Mouse (Mus musculus) Patski (cell line): ENCODE data around the gene Tarm1. TPM values are rescaled to one million over a fixed set of nuclear protein-coding genes. Genes with fewer than 3 reads are reported as not detected.

Experiments used
- ATAC-seq: fragments of 100-300 bp; one replicate; pipeline ENCODE4 v1.8.0; 2021
- CTCF ChIA-PET: fragments of 350-600 bp; sonication (Branson Sonifier 250); formaldehyde crosslinking; loops from one replicate; lab custom pipeline; 2022; ENCODE audit warnings: inconsistent platforms; lab: Charles Lee
- POLR2A ChIA-PET: fragments of 350-600 bp; sonication (Branson Sonifier 250); formaldehyde crosslinking; loops from one replicate; lab custom pipeline; 2022; ENCODE audit warnings: antibody characterized with exemption, inconsistent platforms; lab: Charles Lee
- DNase-seq: peaks from one replicate; pipeline ENCODE4 v3.0.0-alpha.2; 2011; ENCODE audit warnings: low read depth, low spot score
- H3K27me3 ChIP-seq: fragments of 371-371 bp; one replicate; pipeline ENCODE4 v1.5.1; 2021
- CTCF ChIP-seq: fragments of 100-300 bp; IDR thresholded peaks from one replicate; pipeline ENCODE4 v1.5.1; 2021
- in situ Hi-C: fragments of 300-500 bp; cut with MboI; formaldehyde crosslinking; loops from 3 replicates; pipeline ENCODE4 v1.11.1; 2018; ENCODE audit warnings: low pct_unique_long_range_greater_than_20kb, mixed read lengths
- polyA plus RNA-seq: library from polyadenylated mRNA; unstranded; gene quantifications from one replicate; pipeline ENCODE4 v1.2.3, GENCODE M21; 2021

Tarm1 gene
- polyA plus RNA-seq, 1 experiment from 2014 or later: not detected

DNA sequence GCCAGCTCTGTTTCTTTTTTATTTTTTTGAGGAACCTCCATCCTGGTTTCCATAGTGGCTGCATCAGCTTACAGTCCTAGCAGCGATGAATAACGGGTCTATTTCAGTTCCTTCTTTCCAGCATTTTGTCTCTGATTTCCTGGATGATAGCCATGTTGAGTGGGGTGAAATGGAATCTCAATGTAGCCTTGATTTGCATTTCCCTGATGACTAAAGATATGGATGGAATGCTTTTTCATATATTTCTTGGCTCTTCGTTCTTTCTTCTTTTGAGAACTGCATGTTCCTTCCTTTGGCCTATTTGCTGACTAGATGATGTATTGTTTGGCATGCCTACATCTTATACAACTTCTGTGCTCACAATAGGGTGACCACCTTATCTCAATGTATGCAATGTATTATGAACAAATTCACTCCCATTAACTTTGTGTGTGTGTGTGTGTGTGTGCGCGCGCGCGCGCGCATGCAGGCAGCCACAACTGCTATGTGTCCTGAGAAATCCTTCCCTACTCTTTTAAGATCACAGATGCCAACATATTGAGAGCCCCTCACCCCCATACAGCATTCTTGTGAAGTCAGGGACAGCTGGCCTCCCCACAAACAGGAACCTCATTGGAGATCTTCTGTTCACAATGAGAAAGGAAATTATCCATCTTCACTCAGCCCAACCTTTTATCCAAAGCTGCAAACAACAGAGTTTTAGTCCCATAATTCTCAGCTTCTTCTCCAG lies 45.1 kb downstream of the Tarm1 start:
- ChIA-PET POLR2A (no interaction called here), CTCF (interaction anchor here (0.8 kb wide), 1 partner anchor 9 kb away, joined by 3 read pairs; no protein-coding TSS in a partner anchor)
- H3K27me3 ChIP-seq: no peaks in the 10 kb centered on the region
- in situ Hi-C loops: no loop called here
- ATAC-seq (no peak), DNase-seq (no peak)
- TF ChIP-seq CTCF: no peak

DNA sequence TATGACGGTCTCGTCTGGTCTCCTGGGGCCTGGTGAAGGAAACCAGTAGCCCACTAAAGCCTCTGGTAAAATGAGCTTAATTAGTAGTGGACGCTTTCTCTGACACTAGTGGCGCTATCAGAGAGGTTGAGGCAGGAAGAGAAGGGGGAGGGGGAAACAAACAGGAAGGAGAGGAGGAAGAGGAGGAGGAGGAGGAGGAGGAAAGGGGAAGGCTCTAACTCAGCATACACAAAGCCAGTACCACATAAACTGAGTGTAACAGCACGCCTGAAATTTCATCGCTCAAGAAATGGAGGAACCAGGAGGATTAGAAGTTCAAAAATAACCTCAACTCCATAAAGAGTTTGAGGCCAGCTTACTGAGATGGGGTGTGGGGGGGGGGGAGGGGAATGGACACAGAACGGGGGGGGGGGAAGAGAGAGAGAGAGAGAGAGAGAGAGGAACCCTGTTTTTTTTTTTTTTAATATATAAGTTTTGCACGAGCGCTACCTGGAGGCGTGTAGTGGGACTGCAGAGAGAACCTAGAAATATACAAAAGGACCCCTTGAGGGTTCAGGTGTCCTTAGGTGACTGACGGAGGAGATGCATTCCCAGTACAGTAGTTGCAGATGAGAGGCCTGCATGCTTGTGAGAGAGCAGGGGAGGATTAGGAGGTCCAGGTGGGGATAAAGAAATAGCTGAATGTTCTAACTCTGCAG lies 48.8 kb downstream of the Tarm1 start:
- TF ChIP-seq CTCF: no peak
- ATAC-seq: no peak
- H3K27me3 ChIP-seq: no peaks in the 10 kb centered on the region
- DNase-seq: no peak
- CTCF ChIA-PET: interaction anchor here (1.2 kb wide), 1 partner anchor 132 kb away, joined by 4 read pairs; no protein-coding TSS in a partner anchor
- POLR2A ChIA-PET: no interaction called here
- in situ Hi-C loops: no loop called here

DNA sequence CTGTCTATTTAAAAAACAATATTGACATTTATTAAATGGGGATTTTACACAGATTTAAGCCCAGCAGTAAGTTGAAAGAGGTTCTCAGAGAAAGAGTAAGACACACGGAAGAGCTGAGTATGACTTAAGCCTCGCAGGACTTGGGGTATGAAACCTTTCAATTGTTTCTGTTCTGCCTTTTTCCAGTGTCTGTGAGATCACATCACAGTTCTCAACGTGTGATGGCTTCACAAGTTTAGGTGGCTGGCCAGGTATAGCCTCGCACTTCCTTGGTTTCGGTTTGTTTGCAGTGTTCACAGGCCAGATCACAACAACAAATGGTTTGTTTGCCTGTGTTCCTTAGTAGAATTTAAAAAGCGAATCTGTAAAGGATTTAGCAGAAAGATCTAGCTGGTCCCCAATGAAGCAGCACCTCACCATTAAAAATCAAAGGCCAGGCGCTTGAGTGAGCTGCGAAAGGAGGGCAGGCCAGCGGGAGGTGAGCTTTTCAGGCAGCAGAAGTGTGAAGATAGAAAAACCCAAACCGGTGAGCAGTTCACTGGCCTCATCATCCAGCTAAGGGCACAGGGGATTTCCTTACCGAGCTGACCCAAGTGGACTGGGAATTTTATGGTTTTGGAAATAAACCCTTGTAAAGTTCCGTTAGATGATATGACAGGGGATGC lies 49.5 kb downstream of the Tarm1 start:
- ChIA-PET CTCF (interaction anchor here (0.8 to 1.2 kb wide), 2 partner anchors 53 to 131 kb away, joined by 3 to 4 read pairs; no protein-coding TSS in a partner anchor), POLR2A (interaction anchor here (0.6 kb wide), 1 partner anchor 764 kb away, joined by 5 read pairs; no protein-coding TSS in a partner anchor)
- no peak for DNase-seq
- no peak for ATAC-seq
- in situ Hi-C loops: no loop called here
- no peak for TF ChIP-seq CTCF
- no peaks in the 10 kb centered on the region for H3K27me3 ChIP-seq

DNA sequence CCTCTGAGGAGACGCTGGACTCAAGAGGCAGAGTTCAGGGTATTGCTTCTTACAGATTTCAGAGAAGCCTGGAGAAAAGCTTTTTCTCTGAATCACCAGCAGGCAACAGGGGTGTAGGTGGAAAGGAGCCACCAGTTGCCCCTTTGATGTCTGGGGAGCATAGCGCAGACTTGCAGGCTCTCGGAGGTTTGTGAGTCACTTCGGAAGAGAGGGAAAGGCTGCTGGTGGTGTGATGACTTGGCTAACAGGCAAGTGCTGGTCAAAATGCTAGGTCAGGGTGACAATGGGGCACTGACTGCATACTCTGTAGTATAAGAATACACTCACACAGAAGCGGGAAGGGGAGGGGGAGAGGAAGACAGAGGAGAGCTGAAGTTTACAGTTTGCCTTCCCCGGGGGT lies 51.3 kb downstream of the Tarm1 start:
- ChIA-PET CTCF (interaction anchor here (1.1 kb wide), 1 partner anchor 229 kb away, joined by 3 read pairs; no protein-coding TSS in a partner anchor), POLR2A (no interaction called here)
- in situ Hi-C loops: no loop called here
- H3K27me3 ChIP-seq: no peaks in the 10 kb centered on the region
- no peak for TF ChIP-seq CTCF
- DNase-seq (peak; percentile 22), ATAC-seq (peak; percentile 33)

DNA sequence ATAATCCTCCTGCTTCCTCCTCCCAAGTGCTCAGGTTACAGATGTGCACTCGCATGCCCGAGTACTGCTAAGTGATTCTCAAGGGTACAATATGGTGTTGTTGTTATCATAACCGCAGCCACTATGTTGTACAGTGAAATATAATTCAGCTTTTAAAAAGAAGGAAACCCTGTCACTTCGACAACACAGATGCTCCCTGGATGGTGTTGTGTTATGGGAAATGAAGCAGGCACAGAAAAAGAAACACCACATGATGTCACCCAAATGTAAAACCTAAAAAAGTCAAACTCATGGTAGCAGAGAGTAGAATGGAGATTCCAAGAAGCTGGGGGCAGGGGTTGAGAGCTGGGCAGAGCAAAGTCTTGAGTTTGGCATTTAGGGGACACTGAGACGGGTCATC lies 51.8 kb downstream of the Tarm1 start:
- in situ Hi-C loops: no loop called here
- ChIA-PET POLR2A (interaction anchor here (0.7 kb wide), 1 partner anchor 126 kb away, joined by 3 read pairs; no protein-coding TSS in a partner anchor), CTCF (interaction anchor here (1.0 kb wide), 1 partner anchor 236 kb away, joined by 3 read pairs; no protein-coding TSS in a partner anchor)
- TF ChIP-seq CTCF: no peak
- no peak for DNase-seq
- H3K27me3 ChIP-seq: no peaks in the 10 kb centered on the region
- ATAC-seq: no peak

DNA sequence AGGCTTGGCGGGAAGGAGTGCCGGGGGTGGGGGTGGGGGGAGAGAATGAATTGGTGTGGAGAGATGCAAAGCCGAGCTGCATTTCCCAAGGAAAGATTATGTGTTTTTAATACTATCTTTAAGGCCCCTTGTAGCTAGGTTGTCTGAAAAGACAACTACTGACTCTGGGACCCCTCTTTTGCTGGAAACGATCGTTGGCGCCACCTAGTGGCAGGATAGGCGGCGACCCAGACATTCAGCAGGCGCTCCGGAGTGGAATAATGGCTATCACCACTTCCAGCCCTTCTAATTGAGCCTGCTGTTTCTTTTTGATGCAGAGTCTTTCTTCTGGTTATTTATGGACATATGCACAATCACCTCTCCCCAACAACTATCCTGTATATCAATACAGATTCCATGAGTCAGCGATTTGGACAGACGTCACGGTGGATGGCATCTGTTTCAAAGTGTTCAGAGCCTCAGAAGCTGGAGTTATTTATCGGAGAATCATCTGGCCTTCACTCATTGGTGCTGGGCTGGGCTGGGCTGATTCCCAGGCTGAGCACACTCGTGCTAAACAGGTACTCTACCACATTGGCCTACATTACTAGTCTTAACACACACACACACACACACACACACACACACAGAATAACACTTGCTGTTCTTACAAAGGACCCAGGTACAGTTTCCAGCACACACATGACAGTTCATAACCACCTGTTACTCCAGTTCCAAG lies 53.5 kb downstream of the Tarm1 start:
- in situ Hi-C loops: loop anchor here (5.0 kb wide), 2 partner anchors 122 to 227 kb away; no protein-coding TSS in a partner anchor
- no peaks in the 10 kb centered on the region for H3K27me3 ChIP-seq
- ATAC-seq (no peak), DNase-seq (no peak)
- TF ChIP-seq CTCF: peak; percentile 81
- CTCF ChIA-PET: interaction anchor here (0.6 to 1.9 kb wide), 8 partner anchors 8 to 227 kb away, joined by 3 to 6 read pairs (median 4); partner anchors contain the start of gene Nlrp12
- POLR2A ChIA-PET: no interaction called here

DNA sequence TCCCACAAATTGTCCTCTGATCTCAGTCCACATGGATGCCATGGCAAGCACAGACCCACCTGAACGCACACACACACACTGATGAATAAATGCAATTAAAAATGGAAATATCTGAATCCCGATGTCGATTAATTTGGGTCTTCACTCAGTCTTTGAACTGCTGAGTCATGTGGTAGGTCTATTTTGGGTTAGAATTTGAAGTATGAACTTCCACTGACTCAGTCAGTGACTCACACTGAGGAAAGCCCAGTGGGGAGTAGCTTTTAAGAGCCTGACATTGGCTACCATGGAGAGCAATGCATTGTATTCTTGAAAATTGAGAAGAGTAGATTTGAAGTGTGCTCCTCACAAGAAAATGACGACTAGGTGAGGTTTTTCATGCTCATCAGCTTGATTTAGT lies 55.4 kb downstream of the Tarm1 start:
- in situ Hi-C loops: loop anchor here (5.0 kb wide), 2 partner anchors 120 to 225 kb away; no protein-coding TSS in a partner anchor
- peak; percentile 30 for DNase-seq
- peak; percentile 79 for ATAC-seq
- ChIA-PET POLR2A (interaction anchor here (0.6 kb wide), 1 partner anchor 58 kb away, joined by 8 read pairs; no protein-coding TSS in a partner anchor), CTCF (interaction anchor here (1.1 kb wide), 2 partner anchors 13 kb away, joined by 3 read pairs; no protein-coding TSS in a partner anchor)
- no peak for TF ChIP-seq CTCF
- H3K27me3 ChIP-seq: no peaks in the 10 kb centered on the region

DNA sequence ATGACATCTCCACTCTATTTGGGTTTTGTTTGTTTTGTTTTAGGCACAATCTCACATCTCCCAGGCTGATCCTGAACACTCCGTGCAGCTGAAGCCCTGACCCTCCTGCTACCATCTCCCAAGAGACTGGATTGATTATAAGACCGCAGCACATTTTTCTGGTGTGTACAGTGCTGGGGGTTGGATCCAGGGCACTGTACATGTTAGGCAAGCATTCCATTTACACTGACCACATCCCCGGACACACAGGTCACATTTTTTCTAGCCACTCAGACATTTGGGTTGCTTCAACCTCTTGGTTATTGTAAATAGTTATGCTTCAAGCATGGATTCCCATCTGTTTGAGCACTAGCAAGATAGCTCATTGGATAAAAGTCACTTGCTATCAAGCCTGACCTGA lies 55.8 kb downstream of the Tarm1 start:
- ChIA-PET POLR2A (no interaction called here), CTCF (interaction anchor here (1.1 kb wide), 1 partner anchor 13 kb away, joined by 3 read pairs; no protein-coding TSS in a partner anchor)
- in situ Hi-C loops: loop anchor here (5.0 kb wide), 2 partner anchors 119 to 224 kb away; no protein-coding TSS in a partner anchor
- DNase-seq: no peak
- no peak for TF ChIP-seq CTCF
- peak; percentile 7 for ATAC-seq
- no peaks in the 10 kb centered on the region for H3K27me3 ChIP-seq

DNA sequence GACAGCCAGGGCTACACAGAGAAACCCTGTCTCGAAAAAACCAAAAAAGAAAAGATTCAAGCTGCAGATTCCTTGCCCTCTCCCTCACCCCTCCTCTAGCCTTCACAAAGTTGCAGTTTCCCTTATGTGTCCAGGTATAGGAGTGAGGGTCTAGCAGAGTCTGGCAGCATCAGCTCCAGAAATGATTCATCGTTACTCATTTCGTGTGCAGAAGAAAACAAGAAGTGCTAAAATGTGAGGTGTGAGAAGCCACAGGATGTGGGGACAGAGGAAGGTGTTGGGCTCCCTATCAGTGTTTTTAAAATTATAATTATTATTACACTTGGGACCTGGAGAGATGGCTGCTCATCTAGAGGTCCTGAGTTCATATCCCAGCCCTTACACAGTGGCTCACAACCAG lies 57.7 kb downstream of the Tarm1 start:
- no peak for DNase-seq
- no peak for TF ChIP-seq CTCF
- ChIA-PET CTCF (interaction anchor here (1.2 kb wide), 1 partner anchor 113 kb away, joined by 3 read pairs; no protein-coding TSS in a partner anchor), POLR2A (no interaction called here)
- in situ Hi-C loops: loop anchor here (5.0 kb wide), 2 partner anchors 117 to 222 kb away; no protein-coding TSS in a partner anchor
- ATAC-seq: no peak
- H3K27me3 ChIP-seq: no peaks in the 10 kb centered on the region
